Mouse (Mus musculus): ENCODE measurements around the gene Klhl8. TPM values are rescaled to one million over a fixed set of nuclear protein-coding genes. Genes with fewer than 3 reads are reported as not detected.

Gene Klhl8
- polyA plus RNA-seq, 1 experiment = 29.1 TPM

- Histone ChIP-seq H3K27ac (ENCODE audit: insufficient read depth, low read length) (no peak overlapping the region), H3K27me3 (ENCODE audit: control insufficient read depth, insufficient read depth, low read length) (no peaks in the 10 kb centered on the region), H3K4me3 (replicated peaks; ENCODE audit: insufficient read depth, low read depth, low read length) (no peak overlapping the region), H3K4me1 (ENCODE audit: control insufficient read depth, insufficient read depth, low read length) (no peaks in the 10 kb centered on the region)
- 88% methylated on average over 8 of the region's 8 CpGs for WGBS
- DNase-seq = no peak
- TF ChIP-seq CTCF (IDR thresholded peaks at IDR 0.05; ENCODE audit: borderline replicate concordance, insufficient read depth, low read depth, low read length) (no peak), POLR2A (IDR thresholded peaks at IDR 0.05; ENCODE audit: borderline replicate concordance, insufficient read depth, low read length) (no peak)
These were observed 82.3 kb downstream of the Klhl8 start for GRCm38 (mm10) chr5:103828729-103829128.

DNA sequence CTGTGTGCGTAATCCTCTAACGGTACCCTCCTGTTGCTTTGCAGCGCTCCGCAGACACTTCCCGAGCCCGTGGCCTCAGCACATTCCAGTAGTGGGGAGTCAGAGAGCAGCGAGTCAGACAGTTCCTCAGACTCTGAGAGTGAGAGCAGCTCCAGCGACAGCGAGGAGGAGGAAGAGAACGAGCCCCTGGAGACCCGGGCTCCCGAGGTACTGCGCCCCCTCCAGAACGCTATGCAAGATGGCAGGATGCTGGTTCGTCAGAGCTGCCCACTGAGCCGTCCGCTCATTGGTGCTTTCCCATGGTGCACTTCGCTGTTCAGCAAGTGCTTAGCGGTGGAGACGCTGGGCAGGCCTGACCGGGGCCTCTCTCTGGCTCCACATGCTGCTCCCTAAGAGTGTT is 82.8 kb downstream of the Klhl8 start:
- no peaks in the 10 kb centered on the region for H3K27me3 ChIP-seq (ENCODE audit: control insufficient read depth, insufficient read depth, low read length)
- no peak overlapping the region for H3K27ac ChIP-seq (ENCODE audit: insufficient read depth, low read length)
- H3K4me3 ChIP-seq (replicated peaks; ENCODE audit: insufficient read depth, low read depth, low read length) = no peak overlapping the region
- no peak for DNase-seq
- 81% methylated on average over 21 of the region's 21 CpGs for WGBS
- H3K4me1 ChIP-seq (ENCODE audit: control insufficient read depth, insufficient read depth, low read length) = no peaks in the 10 kb centered on the region
- no peak for TF ChIP-seq CTCF (IDR thresholded peaks at IDR 0.05; ENCODE audit: borderline replicate concordance, insufficient read depth, low read depth, low read length)
- TF ChIP-seq POLR2A (IDR thresholded peaks at IDR 0.05; ENCODE audit: borderline replicate concordance, insufficient read depth, low read length) = no peak

GRCm38 (mm10) chr5:103822949-103823348 is 88.1 kb downstream of the Klhl8 start:
- Histone ChIP-seq H3K4me3 (replicated peaks; ENCODE audit: insufficient read depth, low read depth, low read length) (no peak overlapping the region), H3K4me1 (ENCODE audit: control insufficient read depth, insufficient read depth, low read length) (no peaks in the 10 kb centered on the region), H3K27ac (ENCODE audit: insufficient read depth, low read length) (no peak overlapping the region), H3K27me3 (ENCODE audit: control insufficient read depth, insufficient read depth, low read length) (no peaks in the 10 kb centered on the region)
- 98% methylated on average over 5 of the region's 5 CpGs for WGBS
- no peak for DNase-seq
- no peak for TF ChIP-seq CTCF (IDR thresholded peaks at IDR 0.05; ENCODE audit: borderline replicate concordance, insufficient read depth, low read depth, low read length)
- no peak for TF ChIP-seq POLR2A (IDR thresholded peaks at IDR 0.05; ENCODE audit: borderline replicate concordance, insufficient read depth, low read length)

- TF ChIP-seq POLR2A (IDR thresholded peaks at IDR 0.05; ENCODE audit: borderline replicate concordance, insufficient read depth, low read length) = no peak
- TF ChIP-seq CTCF (IDR thresholded peaks at IDR 0.05; ENCODE audit: borderline replicate concordance, insufficient read depth, low read depth, low read length) = no peak
- H3K4me1 ChIP-seq (ENCODE audit: control insufficient read depth, insufficient read depth, low read length) = no peaks in the 10 kb centered on the region
- H3K4me3 ChIP-seq (replicated peaks; ENCODE audit: insufficient read depth, low read depth, low read length) = no peak overlapping the region
- no peak overlapping the region for H3K27ac ChIP-seq (ENCODE audit: insufficient read depth, low read length)
- H3K27me3 ChIP-seq (ENCODE audit: control insufficient read depth, insufficient read depth, low read length) = no peaks in the 10 kb centered on the region
- no peak for DNase-seq
- 47% methylated on average over 13 of the region's 13 CpGs for WGBS
These were observed 89.4 kb downstream of the Klhl8 start for GRCm38 (mm10) chr5:103821500-103822298.

DNA sequence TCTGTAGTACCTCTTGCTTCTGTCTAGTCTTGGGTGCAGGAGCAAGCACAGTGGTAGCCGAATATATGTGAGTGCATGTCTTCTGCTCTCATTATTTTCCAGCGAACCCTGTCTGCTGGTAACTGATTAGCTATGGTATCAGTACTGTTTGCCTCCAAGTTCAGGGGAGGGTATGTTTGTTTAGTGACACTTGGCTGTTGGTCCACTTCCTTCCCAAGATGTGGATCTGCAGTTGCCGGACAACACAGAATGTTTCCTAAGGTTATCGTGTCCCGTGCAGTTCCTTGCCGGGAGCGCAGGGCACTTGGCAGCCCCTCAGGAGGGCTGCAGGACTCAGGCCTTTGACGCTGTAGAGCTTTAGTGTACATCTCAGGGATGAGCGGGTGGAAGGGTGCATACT is 90.0 kb downstream of the Klhl8 start:
- Histone ChIP-seq H3K27me3 (ENCODE audit: control insufficient read depth, insufficient read depth, low read length) (no peaks in the 10 kb centered on the region), H3K27ac (ENCODE audit: insufficient read depth, low read length) (no peak overlapping the region), H3K4me1 (ENCODE audit: control insufficient read depth, insufficient read depth, low read length) (no peaks in the 10 kb centered on the region), H3K4me3 (replicated peaks; ENCODE audit: insufficient read depth, low read depth, low read length) (no peak overlapping the region)
- TF ChIP-seq POLR2A (IDR thresholded peaks at IDR 0.05; ENCODE audit: borderline replicate concordance, insufficient read depth, low read length) = no peak
- TF ChIP-seq CTCF (IDR thresholded peaks at IDR 0.05; ENCODE audit: borderline replicate concordance, insufficient read depth, low read depth, low read length) = no peak
- WGBS = 84% methylated on average over 9 of the region's 9 CpGs
- DNase-seq = no peak

DNA sequence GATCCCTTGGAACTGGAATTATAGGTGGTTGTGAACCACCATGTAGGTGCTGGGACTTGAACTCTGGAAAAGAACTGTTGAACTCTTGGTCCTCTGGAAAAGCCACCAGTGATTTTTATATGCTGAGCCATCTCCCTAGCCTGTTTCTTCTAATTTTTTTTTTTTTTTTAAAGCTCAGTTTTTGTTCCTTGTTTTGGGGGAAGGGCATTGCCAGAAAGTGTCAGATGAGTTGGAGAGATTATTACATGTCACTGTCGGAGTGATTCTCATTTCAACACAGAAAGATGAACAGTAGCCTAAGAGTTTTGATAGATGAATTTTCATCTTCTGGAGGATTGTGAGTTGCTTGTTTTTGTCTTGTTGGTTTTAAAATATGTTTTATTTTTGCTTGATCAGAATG is 91.4 kb downstream of the Klhl8 start:
- no peaks in the 10 kb centered on the region for H3K4me1 ChIP-seq (ENCODE audit: control insufficient read depth, insufficient read depth, low read length)
- TF ChIP-seq CTCF (IDR thresholded peaks at IDR 0.05; ENCODE audit: borderline replicate concordance, insufficient read depth, low read depth, low read length) (no peak), POLR2A (IDR thresholded peaks at IDR 0.05; ENCODE audit: borderline replicate concordance, insufficient read depth, low read length) (no peak)
- no peak for DNase-seq
- no peaks in the 10 kb centered on the region for H3K27me3 ChIP-seq (ENCODE audit: control insufficient read depth, insufficient read depth, low read length)
- H3K4me3 ChIP-seq (replicated peaks; ENCODE audit: insufficient read depth, low read depth, low read length) = no peak overlapping the region
- H3K27ac ChIP-seq (ENCODE audit: insufficient read depth, low read length) = no peak overlapping the region
- 87% methylated on average over 1 of the region's 1 CpGs for WGBS

DNA sequence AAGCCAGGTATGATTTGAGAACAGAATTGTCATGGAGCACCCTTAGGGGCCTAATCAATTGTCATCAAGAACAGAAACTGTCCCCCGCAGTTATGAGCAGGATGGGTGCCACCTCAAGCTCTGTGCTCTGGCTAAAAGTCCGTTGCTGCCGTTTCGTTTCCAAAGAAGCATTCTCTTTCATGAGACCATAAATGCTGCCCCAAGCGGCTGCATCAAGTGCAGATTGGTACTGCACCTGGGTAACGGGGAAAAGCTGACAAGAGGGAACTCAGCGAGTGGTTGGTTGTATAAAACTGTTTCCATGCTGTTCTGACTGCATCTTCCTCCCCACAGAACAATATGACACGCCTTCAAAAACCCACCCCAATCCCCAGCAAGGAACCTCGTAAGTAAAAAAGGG is 92.5 kb downstream of the Klhl8 start:
- TF ChIP-seq POLR2A (IDR thresholded peaks at IDR 0.05; ENCODE audit: borderline replicate concordance, insufficient read depth, low read length) = no peak
- TF ChIP-seq CTCF (IDR thresholded peaks at IDR 0.05; ENCODE audit: borderline replicate concordance, insufficient read depth, low read depth, low read length) = no peak
- Histone ChIP-seq H3K4me1 (ENCODE audit: control insufficient read depth, insufficient read depth, low read length) (no peaks in the 10 kb centered on the region), H3K27me3 (ENCODE audit: control insufficient read depth, insufficient read depth, low read length) (no peaks in the 10 kb centered on the region), H3K27ac (ENCODE audit: insufficient read depth, low read length) (no peak overlapping the region), H3K4me3 (replicated peaks; ENCODE audit: insufficient read depth, low read depth, low read length) (no peak overlapping the region)
- 89% methylated on average over 9 of the region's 9 CpGs for WGBS
- DNase-seq = no peak

DNA sequence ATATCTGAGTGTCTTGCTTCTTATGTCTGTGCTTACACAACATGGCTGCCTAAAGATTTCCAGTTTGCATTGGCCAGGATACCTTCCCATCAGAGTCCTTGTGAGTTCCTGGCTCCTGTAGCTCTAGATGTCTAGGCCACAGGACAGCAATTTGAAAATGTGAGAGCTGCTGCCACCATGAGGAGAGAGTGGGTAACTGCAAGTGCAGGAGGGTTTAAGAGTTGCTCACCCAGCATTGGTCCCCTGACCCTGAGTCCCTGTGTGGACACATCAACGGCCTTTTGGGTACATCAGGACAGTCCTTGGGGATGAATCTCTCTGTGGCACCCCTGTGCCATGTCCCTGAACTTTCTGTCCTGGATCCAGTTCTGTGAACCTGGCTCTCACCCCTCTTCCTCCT is 93.3 kb downstream of the Klhl8 start:
- WGBS = 19% methylated on average over 1 of the region's 1 CpGs
- peak; percentile 97 for TF ChIP-seq CTCF (IDR thresholded peaks at IDR 0.05; ENCODE audit: borderline replicate concordance, insufficient read depth, low read depth, low read length)
- no peak for TF ChIP-seq POLR2A (IDR thresholded peaks at IDR 0.05; ENCODE audit: borderline replicate concordance, insufficient read depth, low read length)
- peak; percentile 80 to 83 for DNase-seq
- H3K27me3 ChIP-seq (ENCODE audit: control insufficient read depth, insufficient read depth, low read length) = no peaks in the 10 kb centered on the region
- H3K4me3 ChIP-seq (replicated peaks; ENCODE audit: insufficient read depth, low read depth, low read length) = no peak overlapping the region
- H3K4me1 ChIP-seq (ENCODE audit: control insufficient read depth, insufficient read depth, low read length) = no peaks in the 10 kb centered on the region
- H3K27ac ChIP-seq (ENCODE audit: insufficient read depth, low read length) = no peak overlapping the region

Data from cerebellum, adult 2 months (tissue).